Mouse (Mus musculus) c-Kit-positive CD71-negative TER-119-negative erythroid progenitor cells, embryonic 14.5 days (primary cell): ENCODE measurements at regions not wholly inside any gene's neighbourhood (a gene's known extent, or its start where the extent isn't known, plus 50 kb on each side); places are given as distances from the start of the nearest gene placed in this dataset.

Experiments used
- DNase-seq: peaks from one replicate; pipeline ENCODE4 v3.0.0-alpha.2; 2013; ENCODE audit warnings: low read depth

DNA sequence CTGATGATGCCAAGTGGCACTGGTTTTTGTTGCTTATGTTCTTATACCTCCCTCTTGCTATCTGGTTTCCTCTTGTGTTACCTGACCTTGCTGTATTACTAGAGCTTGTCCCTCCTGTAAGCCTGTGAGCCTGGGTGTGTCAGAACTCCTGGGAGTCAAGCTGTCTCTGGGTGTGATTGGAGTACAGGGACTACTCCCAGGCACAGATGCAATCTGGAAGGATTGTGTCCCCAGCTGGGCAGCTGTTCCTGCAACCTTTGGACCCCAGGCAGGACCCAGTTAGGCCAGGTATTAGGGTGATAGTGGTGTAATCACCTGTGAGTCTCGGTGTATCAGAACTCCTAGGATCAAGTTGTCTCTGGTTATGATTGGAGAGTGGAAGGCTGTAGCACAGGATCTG lies 97.4 kb upstream of the Dock11 start:
- DNase-seq = no peak

DNA sequence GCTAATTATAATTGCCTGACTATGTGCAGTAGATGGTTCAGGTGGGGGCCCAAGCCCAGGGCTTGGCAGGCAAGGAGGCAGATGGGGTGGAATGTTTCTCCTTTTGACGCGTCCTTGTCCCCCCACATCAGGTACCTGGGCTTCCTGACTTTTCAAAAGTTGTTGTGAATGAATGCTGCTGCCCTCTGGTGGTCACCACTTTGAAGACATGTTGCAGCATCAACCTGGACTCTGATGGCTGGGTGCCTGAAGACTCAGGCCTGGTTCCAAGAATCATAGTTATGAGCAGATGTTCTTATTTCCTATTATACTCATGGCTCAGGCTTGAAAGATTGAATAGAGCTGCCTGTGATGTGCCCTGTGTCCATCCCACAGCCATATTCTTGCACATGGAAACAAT lies 75.4 kb upstream of the Dock11 start:
- peak; percentile 1 for DNase-seq

DNA sequence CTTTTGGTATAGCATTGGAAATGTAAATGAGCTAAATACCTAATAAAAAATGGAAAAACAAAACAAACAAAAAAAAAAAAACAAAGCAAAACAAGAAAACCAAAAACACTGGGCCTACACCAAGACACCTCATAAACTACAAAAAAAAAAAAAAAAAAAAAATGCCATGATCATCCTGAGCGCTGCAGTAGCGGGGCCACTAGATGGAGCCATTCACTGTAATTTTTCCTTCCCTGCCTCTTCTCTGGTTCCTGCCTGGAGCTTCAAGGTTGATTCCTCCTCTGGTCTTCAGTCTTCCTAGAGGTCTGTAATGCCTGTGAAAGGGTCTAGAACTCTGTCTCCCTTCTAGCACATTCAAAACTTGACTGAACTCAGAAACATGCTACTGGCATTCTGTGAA lies 54.2 kb upstream of the Dock11 start:
- peak; percentile 3 for DNase-seq

DNA sequence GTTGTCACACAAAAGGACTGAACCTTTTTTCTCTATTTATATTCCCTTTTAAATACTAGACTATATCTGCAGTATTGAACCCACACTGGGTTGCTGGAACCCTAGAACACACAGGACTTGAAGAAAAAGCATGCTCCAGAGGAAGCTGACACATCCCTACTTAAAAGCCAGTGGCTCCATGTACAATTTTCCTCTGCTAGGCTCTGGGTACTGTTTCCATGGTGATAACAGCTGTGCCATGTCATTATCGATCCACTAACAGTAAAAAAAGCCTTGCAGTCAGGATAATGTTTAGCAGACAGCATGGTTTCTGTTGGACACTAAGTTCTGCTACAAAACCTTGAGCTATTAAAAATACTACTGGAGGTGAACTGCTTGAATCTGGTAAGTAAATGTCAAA lies 50.6 kb upstream of the Dock11 start:
- DNase-seq = no peak
